Mouse (Mus musculus): ENCODE measurements around the gene Vps33b. TPM values are rescaled to one million over a fixed set of nuclear protein-coding genes. Genes with fewer than 3 reads are reported as not detected.
"Not testable (repeated sequence)": the region's sequence is repeated elsewhere in the genome, so short reads cannot be mapped to it uniquely, and the experiment has no call there.

Gene Vps33b
- total RNA-seq, 2 experiments from 2014 or later: 19.3 to 23.6 TPM

- DNase-seq (ENCODE audit: extremely low spot score in 1 of 2, low spot score in 1 of 2): no peak
Measured at GRCm38 (mm10) chr7:80315733-80316132, 46.3 kb downstream of the Vps33b start.

GRCm38 (mm10) chr7:80317439-80318115, 48.1 kb downstream of the Vps33b start:
- DNase-seq (ENCODE audit: extremely low spot score in 1 of 2, low spot score in 1 of 2): no peak

- no peak for DNase-seq (ENCODE audit: extremely low spot score in 1 of 2, low spot score in 1 of 2)
Measured at GRCm38 (mm10) chr7:80318670-80319069, 49.2 kb downstream of the Vps33b start.

- DNase-seq (ENCODE audit: extremely low spot score in 1 of 2, low spot score in 1 of 2): no peak
Measured at GRCm38 (mm10) chr7:80319846-80320496, 50.5 kb downstream of the Vps33b start.

- no peak for DNase-seq (ENCODE audit: extremely low spot score in 1 of 2, low spot score in 1 of 2)
Measured at GRCm38 (mm10) chr7:80323336-80323735, 53.9 kb downstream of the Vps33b start.

- DNase-seq (ENCODE audit: extremely low spot score in 1 of 2, low spot score in 1 of 2): peak; percentile 91 to 94
Measured at GRCm38 (mm10) chr7:80324043-80324815, 54.8 kb downstream of the Vps33b start, which contains the start of gene Rccd1. Rccd1 (minus strand) TSS chr7:80324454.

- DNase-seq (ENCODE audit: extremely low spot score in 1 of 2, low spot score in 1 of 2): not testable (repeated sequence)
Measured at GRCm38 (mm10) chr7:80324816-80325119, 55.3 kb downstream of the Vps33b start.

- DNase-seq (ENCODE audit: extremely low spot score in 1 of 2, low spot score in 1 of 2): no peak
Measured at GRCm38 (mm10) chr7:80325292-80325868, 55.9 kb downstream of the Vps33b start.

- DNase-seq (ENCODE audit: extremely low spot score in 1 of 2, low spot score in 1 of 2): no peak
Measured at GRCm38 (mm10) chr7:80326076-80326475, 56.6 kb downstream of the Vps33b start.

- DNase-seq (ENCODE audit: extremely low spot score in 1 of 2, low spot score in 1 of 2): no peak
Measured at GRCm38 (mm10) chr7:80330278-80330677, 60.8 kb downstream of the Vps33b start.

- no peak for DNase-seq (ENCODE audit: extremely low spot score in 1 of 2, low spot score in 1 of 2)
Measured at GRCm38 (mm10) chr7:80331433-80331832, 62.0 kb downstream of the Vps33b start.

GRCm38 (mm10) chr7:80334848-80335247, 65.4 kb downstream of the Vps33b start:
- DNase-seq (ENCODE audit: extremely low spot score in 1 of 2, low spot score in 1 of 2): no peak

GRCm38 (mm10) chr7:80336932-80337331, 67.5 kb downstream of the Vps33b start:
- DNase-seq (ENCODE audit: extremely low spot score in 1 of 2, low spot score in 1 of 2): no peak

- DNase-seq (ENCODE audit: extremely low spot score in 1 of 2, low spot score in 1 of 2): peak in 1 of 2 experiments; percentile 29
Measured at GRCm38 (mm10) chr7:80339371-80339770, 69.9 kb downstream of the Vps33b start.

GRCm38 (mm10) chr7:80339793-80340628, 70.6 kb downstream of the Vps33b start:
- peak; percentile 90 to 98 for DNase-seq (ENCODE audit: extremely low spot score in 1 of 2, low spot score in 1 of 2)

- DNase-seq (ENCODE audit: extremely low spot score in 1 of 2, low spot score in 1 of 2): peak; percentile 30 to 35
Measured at GRCm38 (mm10) chr7:80340793-80341192, 71.3 kb downstream of the Vps33b start, which contains the start of gene Unc45a. Unc45a (minus strand) TSS chr7:80341005.

All from layer of hippocampus, postnatal 25 days (tissue).